Mouse (Mus musculus) mesoderm, embryonic 11.5 days (tissue): ENCODE measurements at regions not wholly inside any gene's neighbourhood (a gene's known extent, or its start where the extent isn't known, plus 50 kb on each side); places are given as distances from the start of the nearest gene placed in this dataset.
"Not testable (repeated sequence)": the region's sequence is repeated elsewhere in the genome, so short reads cannot be mapped to it uniquely, and the experiment has no call there.

ENCODE experiments used
- DNase-seq: peaks from one replicate; pipeline ENCODE4 v3.0.0-alpha.2; 2012; ENCODE audit warnings: low read depth, low spot score

GRCm38 (mm10) chr6:4149663-4150062 is 62.9 kb upstream of the Bet1 start:
- no peak for DNase-seq

DNA sequence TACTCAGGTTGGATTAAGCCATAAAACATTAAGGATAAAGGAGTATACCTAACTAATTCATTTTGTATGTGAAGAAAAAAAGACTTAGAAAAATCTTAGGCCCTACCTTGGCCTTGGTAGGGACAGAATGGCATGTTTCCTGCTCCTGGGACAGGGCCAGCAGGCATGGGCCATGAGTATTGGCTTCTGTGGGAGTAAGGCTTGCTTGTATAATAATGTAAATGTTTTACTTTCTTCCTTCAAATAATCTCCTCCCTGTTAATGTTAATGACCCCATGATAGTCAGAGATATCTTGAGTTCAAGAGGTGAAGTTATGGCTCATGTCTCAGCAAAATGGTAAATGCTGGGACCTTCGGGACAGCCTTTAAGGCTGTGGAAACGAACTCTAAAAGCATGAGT is 71.5 kb upstream of the Bet1 start:
- DNase-seq, result no peak

GRCm38 (mm10) chr6:4163733-4164132 is 77.0 kb upstream of the Bet1 start:
- DNase-seq, result no peak

DNA sequence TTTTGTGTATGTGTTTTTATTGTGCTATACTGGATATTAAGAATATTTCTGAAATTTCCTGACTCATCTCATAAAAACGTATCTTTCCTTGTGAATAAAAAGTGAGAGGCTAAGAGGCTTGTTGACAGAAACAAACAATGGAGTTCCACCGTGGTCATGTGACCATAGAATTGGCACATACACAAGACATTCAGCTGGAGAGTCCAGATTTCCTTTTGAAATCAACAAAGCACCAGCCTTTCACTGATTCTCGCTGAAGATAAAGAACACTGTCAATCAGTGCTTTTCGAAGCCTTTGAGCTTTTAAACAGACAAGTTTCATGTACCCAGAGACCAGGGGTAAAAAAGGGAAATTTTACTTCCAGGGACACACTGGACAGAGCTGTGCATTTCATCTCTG is 80.3 kb upstream of the Bet1 start:
- no peak for DNase-seq

GRCm38 (mm10) chr6:4167757-4168156 is 81.0 kb upstream of the Bet1 start:
- DNase-seq, result no peak

- DNase-seq, result no peak
Observed at GRCm38 (mm10) chr6:4171561-4171960, 84.8 kb upstream of the Bet1 start.

- no peak for DNase-seq
Observed at GRCm38 (mm10) chr6:4187683-4188082, 100.9 kb upstream of the Bet1 start.

- DNase-seq, result not testable (repeated sequence)
Observed at GRCm38 (mm10) chr6:4190976-4191375, 104.2 kb upstream of the Bet1 start.

DNA sequence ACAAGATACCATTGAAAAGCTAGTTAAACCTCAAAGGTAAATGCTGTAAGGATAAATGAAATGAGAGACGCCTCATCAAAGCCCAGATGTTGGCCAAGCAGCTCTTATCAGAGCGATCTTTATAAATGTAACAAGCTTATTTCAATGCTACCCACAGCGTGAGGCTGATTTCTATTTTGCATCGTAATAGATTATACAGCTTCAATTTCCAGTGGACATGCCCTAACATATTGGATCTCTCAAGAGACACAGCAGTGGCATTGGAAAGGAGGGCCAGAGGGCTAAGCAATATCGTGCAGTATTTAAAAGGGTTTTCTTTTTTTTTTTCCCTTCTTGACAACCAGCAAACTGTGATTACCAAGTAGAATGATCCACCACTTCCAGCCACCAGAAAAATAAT is 106.5 kb upstream of the Bet1 start:
- DNase-seq, result no peak

DNA sequence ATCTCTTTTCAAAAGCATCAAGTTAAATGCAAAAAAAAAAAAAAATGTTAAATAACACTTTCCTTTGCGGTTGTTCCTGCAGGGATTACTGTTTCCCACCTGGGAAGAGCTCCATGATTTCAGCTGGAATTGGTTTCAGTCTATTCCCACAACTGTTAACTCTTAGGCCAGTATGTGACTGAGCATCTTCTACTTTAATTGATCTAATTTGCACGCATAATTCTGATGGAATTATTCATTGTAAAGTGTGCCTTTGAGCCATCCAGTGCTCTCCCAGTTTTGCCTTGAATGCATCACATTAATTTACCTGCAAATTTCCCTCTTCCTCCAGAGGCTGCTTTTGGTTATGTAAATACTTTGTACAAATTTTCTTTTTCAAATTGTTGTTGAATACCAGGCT is 114.4 kb upstream of the Bet1 start:
- DNase-seq, result no peak

- DNase-seq, result no peak
Observed at GRCm38 (mm10) chr6:4205681-4206080, 118.9 kb upstream of the Bet1 start.

DNA sequence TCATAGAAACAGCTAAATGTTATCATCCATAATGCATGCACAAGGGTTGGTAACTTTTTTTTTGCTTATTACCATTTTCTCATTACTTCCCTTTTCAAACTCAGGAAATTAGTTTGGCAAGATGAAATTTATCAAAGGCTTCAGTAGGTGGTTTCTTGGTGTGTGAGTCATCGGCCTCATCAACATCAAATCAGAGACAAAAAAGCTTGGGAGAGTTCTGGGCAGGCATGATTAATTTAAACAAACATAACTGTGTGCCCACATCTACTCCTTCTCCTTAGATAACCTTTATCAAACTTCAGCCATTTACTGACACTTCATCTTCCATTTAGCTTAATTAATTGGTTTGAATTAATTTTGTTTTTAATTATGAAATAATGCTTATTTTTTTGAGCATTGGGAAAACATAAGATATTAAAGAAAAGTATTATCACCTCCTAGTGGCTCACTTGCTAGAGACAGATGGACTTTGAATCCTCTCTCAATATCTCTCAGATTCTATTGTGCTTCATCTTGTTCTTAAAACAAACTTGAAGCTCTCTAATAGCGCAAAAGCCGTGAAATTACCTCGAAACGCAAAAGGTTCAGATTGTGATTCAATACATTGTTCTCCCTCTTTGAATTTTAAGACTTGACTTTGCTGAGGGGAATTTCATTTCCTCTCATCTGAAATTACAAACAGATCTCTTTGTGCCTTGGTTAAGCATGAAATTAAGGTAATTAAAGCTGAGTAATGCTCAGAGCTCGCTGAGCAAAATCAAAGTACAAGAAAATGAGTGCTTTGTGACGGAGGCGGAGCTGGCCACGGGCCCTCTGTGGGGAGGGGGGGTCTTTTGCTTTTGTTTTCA is 158.7 kb upstream of the Bet1 start:
- DNase-seq, result peak; percentile 4

DNA sequence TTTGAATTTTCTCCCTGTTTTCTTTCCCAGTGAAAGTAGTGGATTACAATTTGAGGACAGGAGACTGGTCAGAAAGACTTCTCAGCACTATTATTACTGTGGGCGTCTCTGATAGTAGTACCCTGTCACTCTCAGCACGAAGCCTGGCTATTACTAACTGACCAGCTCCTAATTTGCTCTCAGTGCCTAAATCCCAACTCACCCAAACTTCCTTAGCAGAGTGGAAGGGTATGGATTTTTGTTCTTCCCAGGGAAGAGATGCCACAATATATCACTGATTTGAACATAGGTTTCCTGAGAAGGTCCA is 159.3 kb upstream of the Bet1 start:
- no peak for DNase-seq

DNA sequence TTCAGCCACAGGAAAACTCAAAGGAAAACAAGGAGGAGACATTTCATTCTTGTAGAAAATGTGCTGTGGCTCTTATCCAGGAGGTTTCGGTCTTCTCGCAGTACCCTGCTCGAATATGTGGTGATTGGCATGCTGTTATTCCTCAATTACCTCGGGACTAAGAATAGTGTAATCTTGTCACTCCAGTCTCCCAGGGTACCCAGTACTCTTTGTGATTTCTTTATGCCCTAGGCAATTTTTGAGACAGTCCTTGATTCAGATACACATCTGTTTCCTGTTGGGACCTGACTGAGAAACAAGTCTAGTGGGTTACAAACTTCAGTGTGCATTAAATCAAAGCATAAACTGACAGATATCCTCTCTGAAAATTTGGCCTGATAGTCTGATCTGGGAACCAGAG is 189.8 kb upstream of the Bet1 start:
- DNase-seq, result no peak

DNA sequence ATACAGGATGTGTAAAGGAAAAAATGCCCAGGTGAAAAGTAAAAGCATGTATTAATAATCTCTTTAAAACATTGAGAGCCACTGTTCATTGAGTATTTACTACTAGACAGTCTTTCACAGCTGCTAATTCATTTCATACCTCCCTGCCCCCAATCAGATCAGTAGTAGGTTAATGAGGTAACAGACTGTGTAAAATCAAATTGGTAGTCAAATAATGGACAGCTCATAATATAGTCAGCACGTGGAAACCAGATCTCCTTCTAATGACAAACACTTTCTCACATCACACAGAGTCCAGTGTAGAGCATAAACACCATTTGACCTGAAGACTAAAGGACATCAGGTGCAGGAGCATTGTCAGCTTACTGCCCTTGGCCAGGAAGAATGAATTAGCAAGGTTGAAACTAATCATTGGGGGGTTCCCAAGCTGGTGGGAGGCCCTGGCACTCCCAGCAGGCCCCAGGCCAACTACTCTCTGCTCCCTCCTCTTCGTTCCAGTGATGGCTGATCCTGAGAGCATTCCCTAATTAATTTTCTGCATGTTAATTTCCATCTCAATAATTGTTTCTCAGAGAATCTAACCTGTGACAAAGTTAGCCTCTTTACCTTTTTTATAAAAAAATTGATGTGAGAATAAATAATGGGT is 190.6 kb upstream of the Bet1 start:
- DNase-seq, result no peak

- DNase-seq, result no peak
Observed at GRCm38 (mm10) chr6:4291380-4291779, 204.6 kb upstream of the Bet1 start.

- not testable (repeated sequence) for DNase-seq
Observed at GRCm38 (mm10) chr6:4303410-4303809, 201.2 kb upstream of the Col1a2 start.

DNA sequence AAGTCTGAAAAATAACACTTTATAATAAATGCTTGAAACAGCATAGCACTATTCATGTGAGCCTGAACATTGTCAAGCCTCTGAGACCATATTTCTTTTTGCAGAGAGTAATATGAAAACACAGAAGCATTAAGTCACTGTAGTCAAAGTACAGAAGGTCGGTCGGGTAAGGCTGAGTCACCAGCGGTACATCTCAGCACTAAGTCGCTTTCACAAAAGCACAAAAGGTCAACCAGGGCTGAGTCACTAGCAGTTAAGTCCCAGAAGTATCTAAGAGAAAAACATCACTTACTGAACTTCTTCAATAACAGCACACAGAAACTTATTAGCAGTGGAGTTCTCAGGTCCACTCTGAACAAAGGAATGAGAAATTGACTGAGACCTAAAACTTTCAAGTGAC is 154.7 kb upstream of the Col1a2 start:
- DNase-seq, result no peak

- DNase-seq, result no peak
Observed at GRCm38 (mm10) chr6:4362220-4362619, 142.4 kb upstream of the Col1a2 start.

DNA sequence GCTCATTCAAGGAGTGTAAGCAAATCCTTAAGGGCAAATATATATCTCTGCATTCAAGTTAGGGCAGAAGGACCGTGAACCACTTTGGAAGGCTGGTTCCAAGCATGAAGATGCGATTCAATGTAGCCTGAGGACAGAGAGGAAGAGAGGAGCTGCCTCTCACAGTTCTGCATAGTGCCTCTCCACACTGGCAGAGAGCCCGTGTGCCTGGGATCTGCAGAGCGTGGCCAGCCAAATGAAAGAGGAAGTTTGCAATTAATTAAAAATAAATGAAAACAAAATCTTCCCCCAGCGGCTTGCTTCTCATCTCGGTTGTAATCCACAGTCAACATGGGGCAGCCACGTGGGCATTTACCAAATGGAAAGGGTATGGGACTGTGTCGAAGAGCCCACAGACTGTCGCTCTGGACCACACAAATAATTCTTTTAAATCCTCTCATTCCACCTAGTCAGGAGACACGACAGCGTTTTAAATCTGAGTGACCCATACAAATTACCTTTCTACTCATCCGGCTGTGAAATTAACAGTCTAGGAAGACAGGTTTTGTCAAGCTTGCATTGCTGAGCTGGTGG is 129.1 kb upstream of the Col1a2 start:
- no peak for DNase-seq

- no peak for DNase-seq
Observed at GRCm38 (mm10) chr6:4396808-4397207, 107.8 kb upstream of the Col1a2 start.

DNA sequence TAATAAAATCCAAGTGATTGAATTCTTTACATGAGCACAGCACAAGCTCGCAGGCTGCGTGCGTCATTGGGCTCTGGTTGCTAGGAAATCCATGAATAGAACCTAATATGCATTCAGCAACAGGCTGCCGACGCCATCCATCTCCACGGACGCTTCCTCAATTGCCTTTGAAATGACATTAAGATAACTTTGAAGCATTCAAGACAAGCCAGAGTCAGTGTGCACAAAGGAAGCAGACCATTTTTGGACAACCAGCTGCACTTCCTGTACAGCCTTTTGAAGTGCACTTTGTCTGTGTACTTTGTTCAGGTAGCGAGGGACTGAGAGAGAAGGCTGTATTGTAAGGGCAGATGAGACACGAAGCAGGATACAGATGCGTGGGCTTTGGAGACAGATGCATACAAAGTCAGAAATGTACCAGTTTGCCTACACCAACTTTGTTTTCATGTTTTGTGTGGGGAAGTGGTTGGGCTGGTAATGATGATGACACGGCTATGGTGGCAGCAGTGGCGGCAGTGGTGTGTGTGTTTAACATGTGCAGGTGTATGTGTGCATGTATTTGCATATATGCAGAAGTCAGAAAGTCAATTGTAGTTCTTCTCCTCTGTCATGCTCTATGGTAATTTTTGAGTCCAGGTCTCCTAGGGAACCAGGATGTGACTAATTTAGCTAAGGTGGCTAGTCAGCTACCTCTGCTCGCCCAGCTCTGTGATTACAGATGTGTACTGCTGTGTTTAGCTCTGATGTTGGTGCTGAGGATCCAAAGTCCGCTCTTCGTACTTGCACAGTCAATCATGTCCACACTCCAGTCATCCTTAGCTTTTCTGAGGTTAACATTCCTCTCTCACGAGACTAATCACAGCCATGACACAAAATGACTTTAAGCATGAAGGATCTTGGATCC is 106.7 kb upstream of the Col1a2 start:
- peak; percentile 48 for DNase-seq
